Mouse (Mus musculus) forebrain, embryonic 10.5 days (tissue): ENCODE data around the gene Ccdc177. TPM values are rescaled to one million over a fixed set of nuclear protein-coding genes. Genes with fewer than 3 reads are reported as not detected.
A peak's percentile ranks its signal among the peaks of the same experiment; 100 is the strongest.

Source experiments
- DNase-seq: peaks from one replicate; pipeline ENCODE4 v3.0.0-alpha.2; 2017; ENCODE audit warnings: low spot score; ENCODE audit errors: extremely low spot score
- H3K27ac ChIP-seq: fragments of 300-500 bp; sonication (generic); 2 replicates; pipeline ENCODE4 v1.5.1; 2016; ENCODE audit warnings: mild to moderate bottlenecking
- H3K27me3 ChIP-seq: fragments of 300-500 bp; sonication (generic); 2 replicates; pipeline ENCODE4 v1.6.1; 2016; ENCODE audit warnings: mild to moderate bottlenecking; ENCODE audit not compliant: poor library complexity, severe bottlenecking
- H3K36me3 ChIP-seq: fragments of 300-500 bp; sonication (generic); replicated peaks from 2 replicates; pipeline ENCODE4 v1.6.1; 2016; ENCODE audit warnings: mild to moderate bottlenecking, moderate library complexity
- H3K4me1 ChIP-seq: fragments of 300-500 bp; sonication (generic); 2 replicates; pipeline ENCODE4 v1.6.1; 2016
- H3K4me3 ChIP-seq: fragments of 300-500 bp; sonication (generic); 2 replicates; pipeline ENCODE4 v1.5.1; 2016; ENCODE audit warnings: mild to moderate bottlenecking, moderate library complexity
- H3K9me3 ChIP-seq: fragments of 300-500 bp; sonication (generic); 2 replicates; pipeline ENCODE4 v1.6.1; 2016; ENCODE audit warnings: mild to moderate bottlenecking, moderate library complexity
- WGBS: fragments of 180-500 bp; shearing (Covaris S2); methylation state at CpG from one replicate; pipeline ENCODE4 v1.1.7; 2016; 5-methylcytosine and 5-hydroxymethylcytosine counted together
- polyA plus RNA-seq: library from polyadenylated mRNA; unstranded; fragments of >200 nt; fragmentation: Nextera tagmentation; extraction: Ambion mirVana; gene quantifications from 2 replicates; pipeline ENCODE4 v1.2.1, GENCODE M21; 2016

The Ccdc177 gene
- polyA plus RNA-seq, 1 experiment from 2014 or later, result 1.7 TPM

DNA sequence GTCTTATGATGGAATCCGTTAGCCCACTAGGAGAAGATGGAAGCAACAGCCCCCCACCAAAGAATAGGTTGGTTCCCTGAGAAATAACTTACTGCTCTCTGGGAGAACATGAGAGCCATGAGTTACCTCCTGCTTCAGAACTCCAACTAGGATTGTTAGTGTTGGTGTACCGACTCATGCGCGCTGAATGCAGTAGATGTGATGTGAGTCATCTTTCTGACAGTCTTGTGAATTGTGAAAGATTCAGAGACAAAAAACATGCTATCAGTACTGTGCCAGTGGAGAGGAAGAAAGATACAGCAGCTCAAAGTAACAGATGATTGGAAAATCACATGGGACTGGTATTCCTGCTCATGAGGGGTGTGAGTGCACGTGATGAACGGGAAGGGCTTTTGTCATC, 8.9 kb downstream of the Ccdc177 start:
- 90% methylated on average over 6 of the region's 6 CpGs for WGBS
- H3K36me3 ChIP-seq, result peaks cover 40% of the 10 kb centered on the region
- no peak for DNase-seq

DNA sequence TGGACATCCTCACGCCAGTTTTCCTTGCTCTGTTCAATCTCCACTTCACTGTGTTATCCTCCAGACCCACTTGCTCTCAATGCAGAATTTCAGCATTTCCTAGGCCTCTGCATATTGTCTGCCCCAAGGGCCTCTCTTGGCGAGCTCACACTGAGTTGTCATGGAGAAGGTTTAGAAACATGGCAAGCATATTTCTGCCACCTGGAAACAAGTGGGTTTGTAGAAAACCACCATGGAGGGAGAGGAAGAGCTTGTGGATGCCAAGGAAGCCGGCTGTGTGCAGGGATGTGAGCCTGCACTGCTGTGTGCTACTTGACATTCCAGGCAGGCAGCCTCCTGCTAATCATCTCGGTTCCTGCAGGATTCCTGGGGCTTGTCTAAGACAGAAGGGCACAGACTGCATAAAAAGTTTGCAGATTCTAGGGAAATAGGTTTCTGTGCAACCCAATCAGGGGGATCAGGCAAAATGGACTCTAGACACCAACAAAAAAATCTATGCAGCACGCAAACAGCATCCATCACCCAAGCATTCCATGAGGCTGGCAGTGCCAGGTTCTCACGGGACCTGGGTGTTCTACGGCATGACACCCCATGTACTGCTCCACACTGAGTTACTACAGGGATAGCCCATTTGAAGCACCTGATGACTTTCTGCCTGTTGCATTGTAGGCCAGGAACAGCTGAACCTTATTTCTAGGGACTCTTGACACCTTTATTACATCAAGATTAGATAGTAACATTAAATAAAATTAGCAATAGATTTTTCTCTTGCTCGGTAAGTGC, 14.3 kb downstream of the Ccdc177 start:
- Histone ChIP-seq H3K4me3 (no peak overlapping the region), H3K36me3 (no peaks in the 10 kb centered on the region), H3K27me3 (no peaks in the 10 kb centered on the region), H3K4me1 (peaks cover 10% of the 10 kb centered on the region), H3K27ac (peak overlapping the region; percentile 44; the same call in 1 of the 2 replicates), H3K9me3 (no peaks in the 10 kb centered on the region)
- 72% methylated on average over 8 of the region's 8 CpGs for WGBS
- no peak for DNase-seq

More for the DNA sequence above, 8.9 kb downstream of the Ccdc177 start:
- Histone ChIP-seq H3K27ac (no peak overlapping the region), H3K9me3 (peaks cover 38% of the 10 kb centered on the region), H3K27me3 (peaks cover 9% of the 10 kb centered on the region), H3K4me1 (no peaks in the 10 kb centered on the region), H3K4me3 (no peak overlapping the region)

DNA sequence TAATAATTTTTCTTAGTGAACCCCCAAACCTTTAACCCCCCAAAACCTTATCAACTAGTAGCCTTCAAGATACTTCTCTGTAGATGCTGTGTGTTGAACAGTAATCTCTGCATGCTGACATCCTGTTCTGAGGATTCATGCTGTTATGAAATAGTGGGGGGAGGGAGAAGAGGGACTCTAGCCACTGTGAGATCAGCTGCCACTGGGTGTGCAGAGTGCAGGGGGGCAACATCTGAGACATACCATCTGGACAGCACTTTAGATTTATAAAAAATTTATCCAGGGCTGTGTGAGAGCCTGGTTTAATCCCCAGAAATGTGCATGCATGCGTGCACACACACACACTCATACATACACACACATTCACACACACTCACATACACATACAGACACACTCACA, 15.9 kb downstream of the Ccdc177 start:
- no peak for DNase-seq
- peaks cover 10% of the 10 kb centered on the region for H3K4me1 ChIP-seq

DNA sequence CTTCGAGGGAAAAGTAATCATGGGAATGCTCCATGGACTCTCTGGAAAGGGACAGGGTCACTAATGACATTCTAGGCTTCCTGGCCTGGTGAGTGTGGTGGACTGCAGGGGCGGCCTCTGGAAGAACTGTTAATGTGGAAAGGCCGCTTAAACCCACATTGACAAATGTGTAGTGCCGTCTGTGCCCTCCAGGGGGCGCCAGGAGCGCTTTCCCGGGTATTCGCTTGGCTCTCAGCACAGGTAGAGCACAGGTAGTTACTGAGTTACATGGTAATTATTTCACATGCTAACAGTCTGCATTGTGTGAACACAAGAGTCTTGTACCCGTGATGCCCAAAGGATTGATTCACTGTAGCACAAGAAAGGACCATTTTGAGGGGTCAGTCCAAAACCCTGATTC, 21.0 kb downstream of the Ccdc177 start:
- no peak for DNase-seq

More for the DNA sequence above, 15.9 kb downstream of the Ccdc177 start:
- Histone ChIP-seq H3K27ac (no peak overlapping the region), H3K4me3 (no peak overlapping the region), H3K9me3 (no peaks in the 10 kb centered on the region), H3K36me3 (no peaks in the 10 kb centered on the region), H3K27me3 (no peaks in the 10 kb centered on the region)
- WGBS, result 93% methylated on average over 1 of the region's 1 CpGs

DNA sequence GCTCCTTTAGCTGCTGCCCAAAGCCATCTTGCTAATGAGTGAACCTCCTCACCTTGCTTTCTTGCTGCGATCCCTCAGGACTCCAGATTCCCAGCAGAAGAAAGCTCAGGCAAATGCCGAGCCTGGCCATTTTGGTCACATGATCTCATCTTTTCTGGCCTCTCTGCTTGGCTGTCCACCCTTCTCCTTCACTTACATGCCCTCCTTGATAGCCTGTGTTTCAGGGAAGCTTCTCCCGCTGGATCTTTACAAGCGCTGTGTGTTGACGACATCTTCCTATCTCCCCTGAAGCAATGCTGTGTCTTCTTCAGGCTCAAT, 23.2 kb downstream of the Ccdc177 start:
- Histone ChIP-seq H3K27me3 (peaks cover 20% of the 10 kb centered on the region; the same call in 1 of the 2 replicates), H3K27ac (peak overlapping the region; percentile 83), H3K4me3 (no peak overlapping the region), H3K9me3 (no peaks in the 10 kb centered on the region), H3K4me1 (peaks cover 32% of the 10 kb centered on the region), H3K36me3 (no peaks in the 10 kb centered on the region)
- no peak for DNase-seq
- WGBS, result 69% methylated on average over 5 of the region's 5 CpGs

More for the DNA sequence above, 21.0 kb downstream of the Ccdc177 start:
- no peaks in the 10 kb centered on the region for H3K36me3 ChIP-seq
- 32% methylated on average over 9 of the region's 9 CpGs for WGBS
- H3K27ac ChIP-seq, result no peak overlapping the region
- no peaks in the 10 kb centered on the region for H3K9me3 ChIP-seq
- H3K4me3 ChIP-seq, result no peak overlapping the region
- H3K4me1 ChIP-seq, result peaks cover 29% of the 10 kb centered on the region
- H3K27me3 ChIP-seq, result peaks cover 20% of the 10 kb centered on the region; the same call in 1 of the 2 replicates

DNA sequence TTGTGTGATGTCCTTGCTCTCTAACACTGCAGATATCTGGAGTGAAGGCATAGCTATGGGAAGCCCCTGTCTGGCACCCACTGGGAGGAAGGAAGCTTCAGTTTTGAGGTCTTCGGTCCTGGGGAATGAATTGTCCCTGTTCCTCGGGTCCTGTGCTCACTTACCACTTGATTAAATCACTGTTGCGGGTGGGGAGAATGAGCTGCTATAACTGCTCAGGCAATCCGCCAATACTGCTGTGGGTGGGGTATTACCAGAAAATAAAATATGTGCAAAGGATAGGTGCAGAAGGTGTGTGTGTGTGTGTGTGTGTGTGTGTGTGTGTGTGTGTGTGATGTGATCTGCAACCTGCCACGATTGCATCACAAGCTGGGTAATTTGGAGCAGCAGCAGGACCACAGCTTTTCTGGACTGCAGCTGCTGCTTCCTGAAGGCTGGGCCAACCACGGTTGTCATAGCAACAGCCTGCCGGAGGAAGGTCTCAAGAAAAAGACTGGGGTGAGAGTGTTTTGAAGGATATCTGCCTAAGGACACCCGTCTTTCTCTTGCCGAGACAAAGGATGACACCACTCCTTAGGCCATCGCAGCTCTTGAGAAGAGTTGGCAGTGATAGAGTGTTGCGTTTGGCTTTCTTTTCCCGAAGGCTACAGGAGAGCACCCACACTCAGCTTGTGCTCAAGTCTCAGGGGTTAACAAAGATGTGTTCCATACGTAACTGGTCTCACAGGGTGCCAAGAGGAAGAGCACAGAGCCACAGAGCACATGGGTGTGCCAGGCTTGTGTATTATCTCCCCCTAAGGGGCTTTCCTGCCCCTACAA, 23.8 kb downstream of the Ccdc177 start:
- Histone ChIP-seq H3K4me1 (peaks cover 32% of the 10 kb centered on the region), H3K27ac (peak overlapping the region; percentile 83), H3K9me3 (no peaks in the 10 kb centered on the region), H3K27me3 (peaks cover 20% of the 10 kb centered on the region; the same call in 1 of the 2 replicates), H3K36me3 (no peaks in the 10 kb centered on the region), H3K4me3 (no peak overlapping the region; the same call in 1 of the 2 replicates)
- DNase-seq, result peak; percentile 63
- WGBS, result 30% methylated on average over 13 of the region's 13 CpGs

DNA sequence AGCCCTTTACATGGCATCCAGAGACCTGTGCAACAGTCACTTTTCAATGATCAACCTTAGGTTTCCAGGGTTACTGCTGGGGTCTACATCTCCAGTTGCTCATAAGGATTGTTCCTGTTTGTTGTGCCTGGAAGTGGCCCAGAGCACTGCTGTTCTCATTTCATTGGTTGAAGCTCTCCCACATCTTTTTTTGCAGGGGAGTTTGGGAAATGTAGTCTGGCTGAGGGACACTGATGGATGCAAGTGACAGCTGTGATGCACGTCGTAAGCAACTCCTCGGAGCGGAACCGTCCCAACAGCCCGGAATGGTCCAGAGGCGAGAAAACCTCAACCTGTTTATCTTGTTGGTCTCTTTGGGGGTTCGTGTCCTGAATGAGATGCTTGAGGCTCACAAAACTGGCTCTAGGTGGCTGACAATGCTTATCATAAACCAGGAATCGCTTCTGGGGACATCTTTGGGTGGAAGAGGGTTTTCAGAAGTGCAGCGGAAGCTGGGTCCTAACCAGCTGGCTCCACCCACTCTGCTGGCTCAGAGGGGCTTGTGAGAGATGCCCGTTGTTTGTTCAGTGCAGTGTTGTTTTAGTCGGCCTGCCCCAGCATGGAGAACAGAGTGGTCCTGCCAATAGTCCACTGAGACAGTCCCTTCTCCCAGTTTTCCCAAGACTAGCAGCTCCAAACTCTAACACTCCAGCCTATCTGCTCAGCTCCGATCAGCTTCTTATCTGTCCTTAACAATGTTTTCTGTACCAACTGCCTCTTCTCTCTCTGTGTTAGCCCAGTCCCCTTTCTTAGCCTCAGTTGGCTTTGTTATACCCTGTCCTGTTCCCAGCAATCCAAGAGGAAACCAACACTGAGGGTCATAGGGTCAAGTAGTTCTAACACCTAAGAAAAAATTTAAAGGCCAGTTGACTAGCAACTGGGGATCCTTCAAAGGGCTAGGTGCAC, 25.7 kb downstream of the Ccdc177 start:
- Histone ChIP-seq H3K4me1 (peaks cover 38% of the 10 kb centered on the region), H3K4me3 (no peak overlapping the region), H3K27ac (peak overlapping the region; percentile 54), H3K9me3 (no peaks in the 10 kb centered on the region), H3K36me3 (no peaks in the 10 kb centered on the region), H3K27me3 (peaks cover 20% of the 10 kb centered on the region; the same call in 1 of the 2 replicates)
- WGBS, result 68% methylated on average over 13 of the region's 13 CpGs
- no peak for DNase-seq

DNA sequence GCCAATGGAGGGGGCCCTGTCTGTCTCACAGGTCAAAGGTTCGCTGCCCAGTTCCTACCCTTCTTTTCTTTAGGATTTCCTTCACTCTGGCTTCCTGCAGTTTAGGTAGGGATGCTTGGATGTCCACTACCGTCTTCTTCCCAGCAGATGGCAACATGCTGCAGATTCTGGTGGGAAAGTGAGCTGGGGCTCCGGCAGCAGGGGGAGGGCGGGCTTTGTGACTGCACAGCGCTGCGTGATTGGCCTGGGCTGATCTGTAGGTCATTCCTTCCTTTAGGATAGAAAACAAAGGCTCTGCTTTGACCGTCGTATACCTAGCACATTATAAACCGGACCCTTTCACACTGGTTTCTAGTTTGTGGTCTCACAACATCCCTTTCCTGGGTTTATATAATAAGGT, 29.9 kb downstream of the Ccdc177 start:
- Histone ChIP-seq H3K9me3 (no peaks in the 10 kb centered on the region), H3K27ac (peak overlapping the region; percentile 62), H3K4me1 (peaks cover 17% of the 10 kb centered on the region), H3K27me3 (peaks cover 8% of the 10 kb centered on the region; the same call in 1 of the 2 replicates), H3K4me3 (no peak overlapping the region), H3K36me3 (no peaks in the 10 kb centered on the region)
- peak; percentile 82 for DNase-seq
- WGBS, result 10% methylated on average over 9 of the region's 9 CpGs

DNA sequence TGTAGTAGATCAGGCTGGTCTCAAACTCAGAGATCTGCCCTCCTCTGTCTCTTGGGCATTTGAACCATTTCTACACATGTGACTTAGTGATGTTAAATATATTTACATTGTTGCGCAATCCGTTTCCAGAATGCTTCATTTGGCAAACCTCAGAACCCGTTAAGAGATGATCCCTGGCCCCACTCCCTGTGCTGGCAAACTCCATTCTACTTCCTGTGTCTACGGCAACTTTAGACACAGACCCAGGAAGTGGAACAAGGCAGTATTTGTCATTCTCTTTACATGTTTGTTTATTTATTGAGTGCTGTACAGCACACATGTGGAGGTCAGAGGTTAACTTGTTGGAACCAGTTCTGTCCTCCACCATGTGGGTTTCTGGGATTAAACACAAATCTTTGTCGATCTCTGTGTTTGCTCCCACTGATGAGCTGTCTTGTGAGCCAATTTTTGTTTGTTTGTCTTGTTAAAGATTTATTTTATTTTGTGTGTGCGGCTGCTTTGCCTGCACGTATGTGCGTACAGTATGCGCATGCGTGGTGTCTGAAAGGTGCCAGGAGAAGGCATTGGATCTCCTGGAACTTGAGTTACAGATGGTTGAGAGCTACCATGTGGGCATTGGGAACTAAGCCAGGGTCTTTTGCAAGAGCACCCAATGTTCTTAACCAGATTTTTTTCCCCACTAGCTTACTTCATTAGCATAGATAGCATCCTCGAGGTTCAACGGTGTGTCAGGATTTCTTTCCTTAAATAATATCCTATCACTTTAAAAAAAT, 30.5 kb downstream of the Ccdc177 start:
- Histone ChIP-seq H3K27me3 (peaks cover 8% of the 10 kb centered on the region; the same call in 1 of the 2 replicates), H3K27ac (no peak overlapping the region), H3K4me1 (peaks cover 17% of the 10 kb centered on the region), H3K4me3 (no peak overlapping the region), H3K9me3 (no peaks in the 10 kb centered on the region), H3K36me3 (no peaks in the 10 kb centered on the region)
- no peak for DNase-seq
- WGBS, result 90% methylated on average over 12 of the region's 12 CpGs

DNA sequence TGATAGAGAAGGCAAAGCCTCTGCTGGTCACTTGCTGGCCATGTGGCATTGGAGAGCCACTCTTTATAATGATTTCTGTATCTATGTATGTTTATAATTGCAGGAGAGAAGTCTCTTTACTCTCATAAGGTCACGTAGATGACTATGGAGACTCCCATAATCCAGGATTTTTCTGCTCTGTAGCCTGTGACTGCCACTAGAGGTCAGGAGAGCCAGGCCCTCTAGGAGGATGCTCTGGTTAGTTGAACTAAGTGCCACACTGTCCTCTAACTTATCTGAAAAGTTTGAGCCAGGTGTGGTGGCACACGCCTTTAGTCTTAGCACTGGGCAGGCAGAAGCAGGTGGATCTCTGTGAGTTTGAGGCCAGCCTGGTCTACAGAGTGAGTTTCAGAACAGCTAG, 31.7 kb downstream of the Ccdc177 start:
- DNase-seq, result no peak
- Histone ChIP-seq H3K27me3 (peaks cover 8% of the 10 kb centered on the region; the same call in 1 of the 2 replicates), H3K4me3 (no peak overlapping the region), H3K27ac (no peak overlapping the region), H3K36me3 (no peaks in the 10 kb centered on the region), H3K9me3 (no peaks in the 10 kb centered on the region), H3K4me1 (peaks cover 10% of the 10 kb centered on the region)
- WGBS, result 61% methylated on average over 2 of the region's 2 CpGs

DNA sequence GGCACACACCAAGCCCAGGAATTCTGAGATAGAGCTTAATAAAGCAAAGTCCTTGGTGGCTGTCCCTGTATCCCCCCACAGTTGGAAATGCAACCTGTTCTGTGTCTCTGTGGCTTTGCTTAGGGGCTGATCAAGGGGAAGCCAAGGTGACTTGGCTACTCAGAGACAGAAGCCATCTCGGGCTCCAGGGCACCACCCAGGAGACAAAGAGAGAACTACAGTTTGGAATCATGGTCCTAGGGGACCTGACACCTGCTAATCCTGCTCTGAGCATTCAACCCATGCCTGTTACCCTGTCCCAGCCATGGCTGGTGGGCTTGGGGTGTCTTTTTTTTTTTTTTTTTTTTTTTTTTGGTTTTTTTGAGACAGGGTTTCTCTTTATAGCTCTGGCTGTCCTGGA, 32.3 kb downstream of the Ccdc177 start:
- no peaks in the 10 kb centered on the region for H3K36me3 ChIP-seq
- no peaks in the 10 kb centered on the region for H3K9me3 ChIP-seq
- H3K27me3 ChIP-seq, result peaks cover 8% of the 10 kb centered on the region; the same call in 1 of the 2 replicates
- WGBS, result 57% methylated on average over 1 of the region's 1 CpGs
- H3K27ac ChIP-seq, result no peak overlapping the region
- H3K4me3 ChIP-seq, result no peak overlapping the region
- DNase-seq, result no peak
- peaks cover 10% of the 10 kb centered on the region for H3K4me1 ChIP-seq
